Mouse (Mus musculus) kidney, embryonic 14.5 days (tissue): ENCODE results near the gene Rassf5. TPM values are rescaled to one million over a fixed set of nuclear protein-coding genes. Genes with fewer than 3 reads are reported as not detected.

Experiments
- ATAC-seq: fragments of 200-750 bp; cut with Nextera tagmentation; 2 replicates; pipeline ENCODE4 v1.8.0; 2017; ENCODE audit warnings: moderate number of reproducible peaks, mild to moderate bottlenecking, moderate TSS enrichment, moderate library complexity; ENCODE audit not compliant: low FRiP score, low TSS enrichment
- H3K27ac ChIP-seq: fragments of 300-500 bp; sonication (generic); 2 replicates; pipeline ENCODE4 v1.5.1; 2014; ENCODE audit warnings: low read depth, mild to moderate bottlenecking, low read length, moderate library complexity, mixed read lengths
- H3K27me3 ChIP-seq: fragments of 300-500 bp; sonication (generic); 2 replicates; pipeline ENCODE4 v1.6.1; 2014; ENCODE audit warnings: mild to moderate bottlenecking, low read length; ENCODE audit not compliant: control insufficient read depth, insufficient read depth
- H3K36me3 ChIP-seq: fragments of 300-500 bp; sonication (generic); 2 replicates; pipeline ENCODE4 v1.6.1; 2014; ENCODE audit warnings: low read length, mixed read lengths; ENCODE audit not compliant: control insufficient read depth, insufficient read depth
- H3K4me1 ChIP-seq: fragments of 300-500 bp; sonication (generic); 2 replicates; pipeline ENCODE4 v1.6.1; 2014; ENCODE audit warnings: low read length, mixed read lengths; ENCODE audit not compliant: control insufficient read depth, insufficient read depth
- H3K4me2 ChIP-seq: fragments of 300-500 bp; sonication (generic); replicated peaks from 2 replicates; pipeline ENCODE4 v1.6.1; 2014; ENCODE audit warnings: low read depth, mild to moderate bottlenecking, low read length
- H3K4me3 ChIP-seq: fragments of 300-500 bp; sonication (generic); 2 replicates; pipeline ENCODE4 v1.5.1; 2014; ENCODE audit warnings: mild to moderate bottlenecking, low read length
- H3K9ac ChIP-seq: fragments of 300-500 bp; sonication (generic); 2 replicates; pipeline ENCODE4 v1.6.1; 2014; ENCODE audit warnings: low read depth, mild to moderate bottlenecking, low read length, moderate library complexity
- H3K9me3 ChIP-seq: fragments of 300-500 bp; sonication (generic); 2 replicates; pipeline ENCODE4 v1.6.1; 2016; ENCODE audit warnings: low read length; ENCODE audit not compliant: control insufficient read depth
- WGBS: fragments of 180-500 bp; shearing (Covaris S2); extraction: QIAGEN DNeasy Blood & Tissue Kit; methylation state at CpG from one replicate; pipeline ENCODE4 v1.1.7; 2014; 5-methylcytosine and 5-hydroxymethylcytosine counted together
- polyA plus RNA-seq: library from polyadenylated mRNA; unstranded; fragments of >200 nt; fragmentation: Nextera tagmentation; extraction: Ambion mirVana; gene quantifications from 2 replicates; pipeline ENCODE4 v1.2.1, GENCODE M21; 2014

The Rassf5 gene
- polyA plus RNA-seq, 1 experiment from 2014 or later: 1.8 TPM

DNA sequence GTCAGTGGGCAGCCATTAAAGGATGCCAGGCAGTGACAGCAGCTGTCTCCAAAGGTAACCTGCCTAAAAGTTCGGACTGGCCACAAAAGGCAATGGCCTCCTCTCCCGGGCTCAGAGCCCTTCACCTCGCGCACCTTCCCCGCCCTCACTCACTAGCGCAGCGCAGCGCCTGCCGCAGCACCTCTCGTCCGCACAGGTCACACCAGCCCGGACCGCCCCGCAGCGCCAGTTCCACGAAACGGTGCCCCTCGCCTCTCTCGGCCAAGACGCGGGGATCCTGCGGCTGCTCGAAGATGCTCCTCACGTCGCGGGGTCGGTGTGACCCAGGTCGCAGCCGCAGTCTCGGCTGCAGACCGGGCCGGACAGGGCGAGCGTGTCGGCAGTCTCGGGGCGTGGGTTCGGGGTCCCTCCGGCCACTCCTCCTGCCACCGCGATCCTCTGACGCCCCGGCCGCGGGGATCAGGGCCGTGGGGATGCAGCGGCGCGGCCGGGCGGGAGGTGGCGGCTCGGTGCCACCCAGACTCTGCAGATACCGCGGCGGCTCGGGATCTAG, 446 bp downstream of the Rassf5 start:
- Histone ChIP-seq H3K4me1 (peaks cover 13% of the 10 kb centered on the region), H3K27me3 (peaks cover 26% of the 10 kb centered on the region), H3K4me2 (peak overlapping the region; percentile 99), H3K4me3 (peak overlapping the region; percentile 68), H3K36me3 (no peaks in the 10 kb centered on the region), H3K9ac (peak overlapping the region; percentile 66), H3K9me3 (no peaks in the 10 kb centered on the region), H3K27ac (no peak overlapping the region)
- WGBS: under 1% methylated on average over 53 of the region's 57 CpGs
- peak; percentile 40; the same call in 1 of the 2 replicates for ATAC-seq

- H3K4me2 ChIP-seq: no peak overlapping the region
- no peak for ATAC-seq
- 52% methylated on average over 6 of the region's 6 CpGs for WGBS
- peaks cover 21% of the 10 kb centered on the region for H3K27me3 ChIP-seq
- no peak overlapping the region for H3K4me3 ChIP-seq
- no peak overlapping the region for H3K9ac ChIP-seq
- H3K27ac ChIP-seq: no peak overlapping the region
- no peaks in the 10 kb centered on the region for H3K9me3 ChIP-seq
- peaks cover 17% of the 10 kb centered on the region for H3K4me1 ChIP-seq
- H3K36me3 ChIP-seq: no peaks in the 10 kb centered on the region
Measured at GRCm38 (mm10) chr1:131242956-131243355, 2.1 kb downstream of the Rassf5 start.

GRCm38 (mm10) chr1:131239576-131240193, 5.4 kb downstream of the Rassf5 start:
- 0 out of 2 replicates have a peak, but pooled peaks cover 4% of the 10 kb centered on the region for H3K4me1 ChIP-seq
- H3K9ac ChIP-seq: no peak overlapping the region
- no peak overlapping the region for H3K4me3 ChIP-seq
- peaks cover 16% of the 10 kb centered on the region for H3K27me3 ChIP-seq
- H3K9me3 ChIP-seq: no peaks in the 10 kb centered on the region
- no peak overlapping the region for H3K27ac ChIP-seq
- WGBS: 59% methylated on average over 12 of the region's 12 CpGs
- no peaks in the 10 kb centered on the region for H3K36me3 ChIP-seq
- H3K4me2 ChIP-seq: no peak overlapping the region
- no peak for ATAC-seq

- peak; percentile 51; the same call in 1 of the 2 replicates for ATAC-seq
Measured at GRCm38 (mm10) chr1:131238931-131239381, 6.1 kb downstream of the Rassf5 start.

DNA sequence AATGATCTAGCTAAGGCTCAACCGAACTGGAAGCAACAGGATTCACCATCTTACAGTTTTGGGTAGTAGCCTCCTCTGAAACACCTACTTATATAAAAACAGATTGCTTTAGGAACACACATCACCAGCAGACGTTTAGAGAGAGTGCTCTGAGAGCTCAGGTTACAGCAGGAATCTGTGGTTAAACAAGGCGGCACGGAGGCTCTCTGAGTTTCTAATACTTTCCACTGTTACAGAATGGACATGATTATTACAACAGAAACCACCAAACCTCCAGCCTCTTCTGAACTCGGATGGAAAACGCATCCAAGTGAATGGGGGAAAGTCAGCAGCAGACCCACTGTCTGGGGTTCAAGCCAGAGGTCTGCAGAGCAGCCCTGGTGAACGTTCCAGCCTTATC, 9.0 kb downstream of the Rassf5 start:
- no peaks in the 10 kb centered on the region for H3K27me3 ChIP-seq
- no peak overlapping the region for H3K4me2 ChIP-seq
- 0 out of 2 replicates have a peak, but pooled peaks cover 4% of the 10 kb centered on the region for H3K4me1 ChIP-seq
- no peaks in the 10 kb centered on the region for H3K9me3 ChIP-seq
- no peak overlapping the region for H3K4me3 ChIP-seq
- no peak for ATAC-seq
- H3K9ac ChIP-seq: no peak overlapping the region
- no peaks in the 10 kb centered on the region for H3K36me3 ChIP-seq
- WGBS: 40% methylated on average over 7 of the region's 7 CpGs
- no peak overlapping the region for H3K27ac ChIP-seq

More at GRCm38 (mm10) chr1:131238931-131239381, 6.1 kb downstream of the Rassf5 start:
- Histone ChIP-seq H3K27ac (no peak overlapping the region), H3K9ac (no peak overlapping the region), H3K36me3 (no peaks in the 10 kb centered on the region), H3K4me3 (no peak overlapping the region), H3K4me2 (no peak overlapping the region), H3K4me1 (0 out of 2 replicates have a peak, but pooled peaks cover 4% of the 10 kb centered on the region), H3K9me3 (no peaks in the 10 kb centered on the region), H3K27me3 (peaks cover 9% of the 10 kb centered on the region)
- 62% methylated on average over 8 of the region's 8 CpGs for WGBS

DNA sequence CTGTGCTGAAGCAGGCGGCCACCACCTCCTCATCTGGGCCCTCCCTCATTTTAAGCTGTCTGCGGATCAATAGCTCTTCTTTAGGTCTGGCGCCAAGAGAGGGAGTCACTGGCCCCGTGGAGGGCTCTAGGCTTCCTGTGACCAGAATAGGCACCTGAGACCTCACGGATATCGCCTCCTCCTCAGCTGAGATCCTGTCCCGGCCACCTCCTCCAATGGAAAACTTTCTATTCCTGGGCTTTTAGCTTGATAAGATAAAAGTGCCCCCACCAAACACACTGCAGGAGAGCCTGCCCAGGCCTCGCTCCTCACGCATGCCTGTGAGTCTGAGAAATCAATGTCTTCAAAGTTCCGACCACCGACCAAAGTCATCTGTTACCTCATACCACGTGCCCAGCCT, 11.5 kb downstream of the Rassf5 start:
- H3K9ac ChIP-seq: no peak overlapping the region
- no peak overlapping the region for H3K4me3 ChIP-seq
- ATAC-seq: no peak
- no peak overlapping the region for H3K27ac ChIP-seq
- no peak overlapping the region for H3K4me2 ChIP-seq
- WGBS: 65% methylated on average over 12 of the region's 12 CpGs
- no peaks in the 10 kb centered on the region for H3K36me3 ChIP-seq
- H3K9me3 ChIP-seq: no peaks in the 10 kb centered on the region
- no peaks in the 10 kb centered on the region for H3K27me3 ChIP-seq
- H3K4me1 ChIP-seq: no peaks in the 10 kb centered on the region

- H3K9ac ChIP-seq: no peak overlapping the region
- H3K4me1 ChIP-seq: peaks cover 4% of the 10 kb centered on the region; the same call in 1 of the 2 replicates
- no peaks in the 10 kb centered on the region for H3K27me3 ChIP-seq
- no peaks in the 10 kb centered on the region for H3K36me3 ChIP-seq
- H3K4me3 ChIP-seq: no peak overlapping the region
- H3K4me2 ChIP-seq: no peak overlapping the region
- no peaks in the 10 kb centered on the region for H3K9me3 ChIP-seq
- no peak overlapping the region for H3K27ac ChIP-seq
- ATAC-seq: no peak
- WGBS: 87% methylated on average over 5 of the region's 5 CpGs
Measured at GRCm38 (mm10) chr1:131228659-131229058, 16.4 kb downstream of the Rassf5 start.

DNA sequence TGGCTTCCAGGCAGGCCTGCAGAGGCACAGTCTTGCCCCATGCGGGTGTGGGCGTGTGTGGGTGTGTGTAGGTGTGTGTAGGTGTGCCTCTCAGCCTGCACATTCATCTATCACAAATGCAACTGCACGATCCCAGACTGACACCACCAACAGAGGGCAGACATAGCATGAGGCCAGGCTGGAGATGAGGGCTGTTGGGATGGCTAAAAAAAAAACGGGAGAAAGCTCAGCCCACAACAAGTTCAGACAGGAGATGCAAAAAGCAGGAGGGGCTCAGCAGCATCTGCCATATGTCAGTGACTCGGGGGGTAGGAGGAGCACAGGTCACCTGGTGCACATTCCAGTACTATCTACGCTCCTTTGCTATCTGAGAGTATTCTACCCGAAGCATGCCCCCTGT, 16.8 kb downstream of the Rassf5 start:
- no peaks in the 10 kb centered on the region for H3K9me3 ChIP-seq
- 41% methylated on average over 7 of the region's 7 CpGs for WGBS
- ATAC-seq: no peak
- no peak overlapping the region for H3K4me3 ChIP-seq
- no peaks in the 10 kb centered on the region for H3K27me3 ChIP-seq
- no peak overlapping the region for H3K9ac ChIP-seq
- H3K36me3 ChIP-seq: no peaks in the 10 kb centered on the region
- no peak overlapping the region for H3K4me2 ChIP-seq
- no peak overlapping the region for H3K27ac ChIP-seq
- peaks cover 4% of the 10 kb centered on the region; the same call in 1 of the 2 replicates for H3K4me1 ChIP-seq

- peak; percentile 94 for ATAC-seq
- Histone ChIP-seq H3K9me3 (no peaks in the 10 kb centered on the region), H3K4me1 (peaks cover 4% of the 10 kb centered on the region; the same call in 1 of the 2 replicates), H3K9ac (no peak overlapping the region), H3K27me3 (no peaks in the 10 kb centered on the region), H3K4me2 (no peak overlapping the region), H3K4me3 (no peak overlapping the region), H3K36me3 (no peaks in the 10 kb centered on the region), H3K27ac (no peak overlapping the region)
- WGBS: 22% methylated on average over 12 of the region's 12 CpGs
Measured at GRCm38 (mm10) chr1:131224848-131225471, 20.1 kb downstream of the Rassf5 start.
